Mouse (Mus musculus): ENCODE data around the gene Gsta1. TPM values are rescaled to one million over a fixed set of nuclear protein-coding genes. Genes with fewer than 3 reads are reported as not detected.

The Gsta1 gene
- polyA plus RNA-seq, 1 experiment: 0.18 TPM

DNA sequence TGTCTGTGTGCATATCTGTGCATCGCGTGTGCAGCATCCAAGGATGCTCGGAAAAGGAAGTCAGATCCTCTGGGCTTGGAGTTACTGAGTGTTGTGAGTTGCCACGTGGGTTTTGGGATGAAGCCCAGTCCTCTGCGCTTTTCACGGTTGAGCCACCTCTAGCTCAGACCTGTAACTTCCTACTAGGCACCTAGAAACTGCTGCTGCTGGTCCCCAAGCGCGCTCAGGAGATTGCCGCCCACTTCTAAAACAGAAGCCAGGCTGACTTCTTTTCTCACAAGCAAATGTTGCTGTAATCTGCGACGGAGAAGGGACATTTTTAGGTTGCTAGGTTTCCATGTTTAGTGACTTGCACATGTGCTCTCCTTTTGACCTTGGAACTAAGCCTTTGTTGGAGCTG is 35.4 kb upstream of the Gsta1 start:
- TF ChIP-seq CTCF (IDR thresholded peaks at IDR 0.05; ENCODE audit: extremely low read depth, insufficient read depth, insufficient read length, insufficient replicate concordance): no peak
- TF ChIP-seq POLR2A (IDR thresholded peaks at IDR 0.05; ENCODE audit: low read depth, low read length): no peak
- WGBS: 92% methylated on average over 11 of the region's 11 CpGs
- no peak for DNase-seq (ENCODE audit: low read depth in 1 of 2, low spot score in 2 of 2)
- H3K4me3 ChIP-seq (ENCODE audit: extremely low read depth, insufficient read depth, insufficient read length): no peak overlapping the region
- no peaks in the 10 kb centered on the region for H3K36me3 ChIP-seq (ENCODE audit: control insufficient read depth, insufficient read depth, low read length)
- no peaks in the 10 kb centered on the region for H3K27me3 ChIP-seq (ENCODE audit: control insufficient read depth, insufficient read depth, low read length)
- no peak overlapping the region for H3K27ac ChIP-seq (ENCODE audit: insufficient read depth, low read length)
- H3K4me1 ChIP-seq (ENCODE audit: control insufficient read depth, insufficient read depth, insufficient read length): no peaks in the 10 kb centered on the region

DNA sequence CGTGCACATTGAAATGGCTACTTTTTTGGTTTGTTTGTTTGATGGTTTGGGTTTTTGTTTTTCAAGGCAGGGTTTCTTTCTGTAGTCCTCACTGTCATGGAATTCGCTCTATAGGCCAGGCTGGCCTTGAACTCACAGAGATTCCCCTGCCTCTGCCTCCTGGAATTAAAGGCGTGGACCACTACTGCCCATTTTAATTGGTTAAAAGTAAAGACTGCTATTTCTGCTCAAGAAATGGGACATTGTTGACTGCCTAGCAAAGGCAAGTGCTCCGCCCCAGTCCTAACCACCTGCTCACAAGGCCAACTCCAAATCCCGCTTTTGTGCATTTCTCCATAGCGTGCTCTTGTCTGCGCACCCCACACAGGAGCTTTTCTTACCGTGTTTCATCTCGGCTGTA is 32.7 kb upstream of the Gsta1 start:
- DNase-seq (ENCODE audit: low read depth in 1 of 2, low spot score in 2 of 2): no peak
- H3K36me3 ChIP-seq (ENCODE audit: control insufficient read depth, insufficient read depth, low read length): no peaks in the 10 kb centered on the region
- 96% methylated on average over 9 of the region's 9 CpGs for WGBS
- no peaks in the 10 kb centered on the region for H3K4me1 ChIP-seq (ENCODE audit: control insufficient read depth, insufficient read depth, insufficient read length)
- H3K27me3 ChIP-seq (ENCODE audit: control insufficient read depth, insufficient read depth, low read length): no peaks in the 10 kb centered on the region
- no peak overlapping the region for H3K27ac ChIP-seq (ENCODE audit: insufficient read depth, low read length)
- no peak overlapping the region for H3K4me3 ChIP-seq (ENCODE audit: extremely low read depth, insufficient read depth, insufficient read length)
- TF ChIP-seq POLR2A (IDR thresholded peaks at IDR 0.05; ENCODE audit: low read depth, low read length) (no peak), CTCF (IDR thresholded peaks at IDR 0.05; ENCODE audit: extremely low read depth, insufficient read depth, insufficient read length, insufficient replicate concordance) (no peak)

DNA sequence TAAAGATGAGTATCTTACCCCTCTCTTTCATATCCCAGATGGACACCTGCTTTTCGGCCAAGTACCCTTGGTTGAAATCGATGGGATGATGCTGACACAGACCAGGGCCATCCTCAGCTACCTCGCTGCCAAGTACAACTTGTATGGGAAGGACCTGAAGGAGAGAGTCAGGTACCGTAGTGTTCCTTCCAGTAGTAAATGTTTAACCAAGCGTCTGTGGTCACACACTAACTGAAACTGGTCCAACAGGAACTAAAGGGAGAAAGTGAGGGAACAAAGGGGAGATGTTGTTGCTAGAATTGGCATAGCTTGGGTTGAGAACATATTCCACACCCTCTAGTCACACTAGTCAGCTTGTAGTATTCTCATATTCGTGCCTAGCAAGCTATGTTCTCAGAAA is 26.3 kb upstream of the Gsta1 start:
- WGBS: 82% methylated on average over 6 of the region's 6 CpGs
- DNase-seq (ENCODE audit: low read depth in 1 of 2, low spot score in 2 of 2): no peak
- Histone ChIP-seq H3K36me3 (ENCODE audit: control insufficient read depth, insufficient read depth, low read length) (no peaks in the 10 kb centered on the region), H3K27me3 (ENCODE audit: control insufficient read depth, insufficient read depth, low read length) (no peaks in the 10 kb centered on the region), H3K27ac (ENCODE audit: insufficient read depth, low read length) (no peak overlapping the region), H3K4me3 (ENCODE audit: extremely low read depth, insufficient read depth, insufficient read length) (no peak overlapping the region), H3K4me1 (ENCODE audit: control insufficient read depth, insufficient read depth, insufficient read length) (no peaks in the 10 kb centered on the region)
- no peak for TF ChIP-seq CTCF (IDR thresholded peaks at IDR 0.05; ENCODE audit: extremely low read depth, insufficient read depth, insufficient read length, insufficient replicate concordance)
- TF ChIP-seq POLR2A (IDR thresholded peaks at IDR 0.05; ENCODE audit: low read depth, low read length): no peak

DNA sequence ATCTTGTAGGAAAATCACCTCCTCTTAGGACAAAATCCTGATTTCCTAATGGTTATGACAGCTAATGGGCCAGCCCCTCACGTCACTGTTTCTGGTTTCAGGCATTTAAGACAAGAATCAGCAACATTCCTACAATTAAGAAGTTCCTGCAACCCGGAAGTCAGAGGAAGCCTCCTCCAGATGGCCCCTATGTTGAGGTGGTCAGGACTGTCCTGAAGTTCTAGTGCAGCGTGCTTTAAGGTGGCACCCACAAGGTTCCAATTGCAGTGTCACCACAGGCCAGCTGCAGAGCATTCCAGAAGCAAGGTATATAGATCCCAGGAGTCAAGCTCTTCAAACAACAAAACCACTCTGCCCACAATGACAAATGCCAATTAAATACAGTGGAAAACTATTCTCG is 21.5 kb upstream of the Gsta1 start:
- no peaks in the 10 kb centered on the region for H3K27me3 ChIP-seq (ENCODE audit: control insufficient read depth, insufficient read depth, low read length)
- no peak for DNase-seq (ENCODE audit: low read depth in 1 of 2, low spot score in 2 of 2)
- H3K27ac ChIP-seq (ENCODE audit: insufficient read depth, low read length): no peak overlapping the region
- no peaks in the 10 kb centered on the region for H3K4me1 ChIP-seq (ENCODE audit: control insufficient read depth, insufficient read depth, insufficient read length)
- H3K4me3 ChIP-seq (ENCODE audit: extremely low read depth, insufficient read depth, insufficient read length): no peak overlapping the region
- TF ChIP-seq CTCF (IDR thresholded peaks at IDR 0.05; ENCODE audit: extremely low read depth, insufficient read depth, insufficient read length, insufficient replicate concordance) (no peak), POLR2A (IDR thresholded peaks at IDR 0.05; ENCODE audit: low read depth, low read length) (no peak)
- WGBS: 70% methylated on average over 4 of the region's 4 CpGs
- no peaks in the 10 kb centered on the region for H3K36me3 ChIP-seq (ENCODE audit: control insufficient read depth, insufficient read depth, low read length)

DNA sequence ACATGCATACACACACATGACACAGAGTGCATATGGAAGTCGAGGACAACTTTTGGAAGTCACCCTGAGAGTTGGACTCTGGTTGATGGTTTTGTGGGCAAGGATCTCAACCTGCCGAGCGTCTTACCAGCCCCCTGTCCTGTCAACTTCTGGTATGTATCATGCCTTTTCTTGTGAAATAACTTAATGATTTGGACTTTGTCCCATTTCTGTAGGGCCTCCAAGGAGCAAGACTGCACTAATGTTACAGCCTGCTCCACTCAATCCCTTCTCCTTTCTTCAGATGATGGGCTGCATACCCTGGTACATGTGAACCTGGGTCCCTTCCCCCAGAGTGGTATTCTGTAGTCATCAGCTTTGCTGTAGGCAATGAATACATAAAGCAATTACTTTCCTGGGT is 20.4 kb upstream of the Gsta1 start:
- Histone ChIP-seq H3K36me3 (ENCODE audit: control insufficient read depth, insufficient read depth, low read length) (no peaks in the 10 kb centered on the region), H3K4me3 (ENCODE audit: extremely low read depth, insufficient read depth, insufficient read length) (no peak overlapping the region), H3K4me1 (ENCODE audit: control insufficient read depth, insufficient read depth, insufficient read length) (no peaks in the 10 kb centered on the region), H3K27ac (ENCODE audit: insufficient read depth, low read length) (no peak overlapping the region), H3K27me3 (ENCODE audit: control insufficient read depth, insufficient read depth, low read length) (no peaks in the 10 kb centered on the region)
- WGBS: 86% methylated on average over 3 of the region's 3 CpGs
- TF ChIP-seq CTCF (IDR thresholded peaks at IDR 0.05; ENCODE audit: extremely low read depth, insufficient read depth, insufficient read length, insufficient replicate concordance): no peak
- TF ChIP-seq POLR2A (IDR thresholded peaks at IDR 0.05; ENCODE audit: low read depth, low read length): no peak
- no peak for DNase-seq (ENCODE audit: low read depth in 1 of 2, low spot score in 2 of 2)

DNA sequence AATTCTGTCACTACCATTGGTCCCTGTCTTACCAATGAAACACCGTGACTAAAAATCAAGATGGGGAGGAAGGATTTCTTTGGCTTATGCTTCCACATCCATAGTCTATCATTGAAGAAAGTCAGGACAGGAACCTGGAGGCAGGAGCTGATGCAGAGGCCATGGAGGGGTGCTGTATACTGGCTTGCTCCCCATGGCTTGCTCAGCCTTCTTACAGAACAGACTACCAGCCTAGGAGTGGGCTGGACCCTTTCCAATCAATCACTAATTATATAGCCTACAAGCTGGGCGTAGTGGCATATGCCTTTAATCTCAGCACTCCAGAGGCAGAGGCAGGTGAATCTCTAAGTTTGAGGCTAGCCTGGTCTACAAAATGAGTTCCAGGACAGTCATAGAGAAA is 19.6 kb upstream of the Gsta1 start:
- no peak overlapping the region for H3K27ac ChIP-seq (ENCODE audit: insufficient read depth, low read length)
- no peaks in the 10 kb centered on the region for H3K27me3 ChIP-seq (ENCODE audit: control insufficient read depth, insufficient read depth, low read length)
- no peak for DNase-seq (ENCODE audit: low read depth in 1 of 2, low spot score in 2 of 2)
- no peak for TF ChIP-seq CTCF (IDR thresholded peaks at IDR 0.05; ENCODE audit: extremely low read depth, insufficient read depth, insufficient read length, insufficient replicate concordance)
- no peak for TF ChIP-seq POLR2A (IDR thresholded peaks at IDR 0.05; ENCODE audit: low read depth, low read length)
- no peaks in the 10 kb centered on the region for H3K4me1 ChIP-seq (ENCODE audit: control insufficient read depth, insufficient read depth, insufficient read length)
- H3K4me3 ChIP-seq (ENCODE audit: extremely low read depth, insufficient read depth, insufficient read length): no peak overlapping the region
- H3K36me3 ChIP-seq (ENCODE audit: control insufficient read depth, insufficient read depth, low read length): no peaks in the 10 kb centered on the region
- 93% methylated on average over 2 of the region's 2 CpGs for WGBS

DNA sequence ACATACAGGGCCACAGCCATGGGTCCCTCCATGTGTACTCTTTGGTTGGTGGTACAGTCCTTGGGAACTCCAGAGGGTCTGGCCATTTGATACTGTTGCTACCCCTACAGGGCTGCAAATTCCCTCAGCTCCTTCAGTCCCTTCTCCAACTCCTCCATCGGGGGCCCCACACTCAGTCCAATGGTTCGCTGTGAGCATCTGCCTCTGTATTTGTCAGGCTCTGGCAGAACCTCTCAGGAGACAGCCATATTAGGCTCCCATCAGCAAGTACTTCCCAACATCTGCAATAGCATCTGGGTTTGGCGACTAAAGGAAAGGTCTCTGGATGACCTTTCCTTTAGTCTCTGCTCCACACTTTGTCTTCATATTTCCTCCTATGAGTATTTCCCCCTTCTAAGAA is 18.9 kb upstream of the Gsta1 start:
- H3K27ac ChIP-seq (ENCODE audit: insufficient read depth, low read length): no peak overlapping the region
- no peak for TF ChIP-seq POLR2A (IDR thresholded peaks at IDR 0.05; ENCODE audit: low read depth, low read length)
- no peak for TF ChIP-seq CTCF (IDR thresholded peaks at IDR 0.05; ENCODE audit: extremely low read depth, insufficient read depth, insufficient read length, insufficient replicate concordance)

More for the DNA sequence above, 18.9 kb upstream of the Gsta1 start:
- no peaks in the 10 kb centered on the region for H3K36me3 ChIP-seq (ENCODE audit: control insufficient read depth, insufficient read depth, low read length)
- no peaks in the 10 kb centered on the region for H3K27me3 ChIP-seq (ENCODE audit: control insufficient read depth, insufficient read depth, low read length)
- H3K4me1 ChIP-seq (ENCODE audit: control insufficient read depth, insufficient read depth, insufficient read length): no peaks in the 10 kb centered on the region
- WGBS: 96% methylated on average over 3 of the region's 3 CpGs
- no peak overlapping the region for H3K4me3 ChIP-seq (ENCODE audit: extremely low read depth, insufficient read depth, insufficient read length)
- no peak for DNase-seq (ENCODE audit: low read depth in 1 of 2, low spot score in 2 of 2)

Data from spleen, adult 2 months (tissue).